Mouse (Mus musculus) liver, embryonic 14.5 days (tissue): ENCODE results near the gene AL732309.1.

Experiments
- CTCF ChIP-seq: IDR thresholded peaks from 2 replicates; pipeline ENCODE4 v1.5.1; 2016; ENCODE audit warnings: antibody characterized with exemption, low read depth, control low read depth
- EP300 ChIP-seq: IDR thresholded peaks from 2 replicates; pipeline ENCODE4 v1.6.1; 2016; ENCODE audit warnings: antibody characterized with exemption, low read depth

GRCm38 (mm10) chr2:25207593-25207992, 39.1 kb downstream of the AL732309.1 start:
- TF ChIP-seq CTCF, result no peak
- no peak for TF ChIP-seq EP300
